Mouse (Mus musculus) stomach, postnatal 0 days (tissue): ENCODE data around the gene Card10.

ENCODE experiments used
- CTCF ChIP-seq: IDR thresholded peaks from 2 replicates; pipeline ENCODE4 v1.5.1; 2016; ENCODE audit warnings: antibody characterized with exemption, low read depth, mild to moderate bottlenecking, moderate library complexity
- EP300 ChIP-seq: optimal IDR thresholded peaks from 2 replicates; pipeline ENCODE3; 2016; ENCODE audit warnings: antibody characterized with exemption

GRCm38 (mm10) chr15:78790451-78790850 lies 12.4 kb downstream of the Card10 start:
- no peak for TF ChIP-seq EP300
- TF ChIP-seq CTCF: no peak
